Mouse (Mus musculus) 3T3-L1 (cell line): Measurements from ENCODE around the gene Slc17a9.
A peak's percentile ranks its signal among the peaks of the same experiment; 100 is the strongest.
"Not testable (repeated sequence)": the region's sequence is repeated elsewhere in the genome, so short reads cannot be mapped to it uniquely, and the experiment has no call there.

Source experiments
- DNase-seq: peaks from one replicate; pipeline ENCODE4 v3.0.0-alpha.2; 2015; ENCODE audit warnings: low read depth, low spot score

Slc17a9 gene

DNA sequence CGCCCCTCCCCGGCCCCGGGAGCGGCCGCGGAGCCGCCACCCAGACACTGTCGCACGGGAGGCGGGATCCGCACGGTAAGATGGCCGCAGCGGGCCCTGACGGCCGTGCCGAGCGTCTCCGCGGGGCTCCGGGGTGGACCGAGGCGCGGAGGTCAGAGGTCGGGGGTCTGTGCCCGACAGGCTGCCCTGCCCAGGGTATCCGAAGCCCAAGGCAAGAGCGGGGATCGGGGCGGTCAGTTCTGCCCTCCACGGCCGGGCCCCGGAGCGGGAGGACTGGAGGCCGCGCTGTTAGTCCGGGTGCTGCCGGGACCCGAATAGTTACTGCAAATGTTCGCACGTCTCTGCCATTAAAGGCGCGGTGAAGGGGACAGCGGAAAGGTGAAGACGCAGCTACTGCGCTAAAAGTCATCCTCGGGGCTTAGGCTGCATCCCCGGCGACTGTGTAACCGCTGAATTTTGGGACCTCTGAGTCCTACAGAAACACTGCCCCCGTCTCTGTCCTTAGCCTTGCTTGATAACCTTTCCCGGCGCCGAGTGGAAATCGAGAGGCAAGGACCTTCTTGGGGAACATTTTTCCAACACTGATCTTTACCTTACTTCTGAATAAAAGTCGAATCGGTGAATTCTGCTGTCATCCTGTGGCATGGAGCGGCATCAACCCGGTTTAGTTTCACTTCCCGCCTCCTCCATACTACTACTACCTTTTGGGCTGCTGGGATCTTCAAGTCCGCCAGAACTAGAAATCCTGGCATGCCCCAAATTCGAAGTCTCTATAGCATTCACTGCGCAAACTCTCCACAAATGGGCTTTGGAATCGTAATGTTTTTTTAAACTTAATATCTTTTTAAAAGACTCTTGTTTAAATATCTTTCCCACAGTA is 14.5 kb upstream of the Slc17a9 start:
- peak; percentile 58 for DNase-seq

DNA sequence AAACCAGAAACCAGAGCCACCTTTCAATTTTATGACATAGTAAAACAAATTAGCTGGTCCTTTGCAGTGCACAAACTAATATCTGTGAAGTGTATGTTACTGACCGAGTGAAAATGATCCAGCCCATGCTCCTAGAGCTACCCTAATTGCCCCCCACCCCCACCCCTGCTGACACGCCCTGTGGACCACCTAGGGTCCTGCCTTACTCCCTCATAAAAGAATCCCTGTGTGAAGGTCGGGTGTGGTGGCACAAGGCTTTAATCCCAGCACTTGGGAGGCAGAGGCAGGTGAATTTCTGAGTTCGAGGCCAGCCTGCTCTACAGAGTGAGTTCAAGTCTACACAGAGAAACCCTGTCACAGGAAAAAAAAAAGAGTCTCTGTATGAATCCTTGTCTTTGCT is 13.5 kb upstream of the Slc17a9 start:
- no peak for DNase-seq

DNA sequence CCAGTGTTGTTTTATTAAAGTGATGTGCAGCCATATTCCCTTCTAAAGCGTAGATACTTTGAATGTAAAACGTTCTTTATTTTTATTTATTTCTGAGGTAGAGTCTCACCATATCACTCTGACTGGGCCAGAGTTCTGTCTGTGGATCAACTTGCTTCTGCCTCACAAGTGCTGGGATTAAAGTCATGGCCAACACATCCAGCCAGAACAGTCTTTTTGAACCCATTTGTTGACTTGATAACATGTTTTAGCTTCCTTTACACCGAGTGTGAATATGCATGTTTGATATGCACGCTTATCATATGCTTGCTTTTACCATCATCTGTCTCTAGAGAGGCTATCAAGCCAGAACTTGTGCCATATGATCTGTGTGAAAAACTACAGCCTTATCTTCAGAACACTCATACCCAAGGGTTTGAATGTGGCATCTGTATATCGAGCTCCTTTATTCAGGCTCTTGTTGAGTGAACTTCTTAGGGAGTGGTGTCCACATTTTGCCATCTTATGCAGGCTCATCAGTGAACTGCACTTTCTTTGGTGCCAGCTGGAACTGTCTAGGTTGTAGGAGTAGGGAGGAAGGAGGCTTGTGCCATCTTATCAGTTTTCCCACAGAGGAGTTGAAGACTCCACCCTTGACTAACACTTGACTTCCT is 12.9 kb upstream of the Slc17a9 start:
- no peak for DNase-seq

DNA sequence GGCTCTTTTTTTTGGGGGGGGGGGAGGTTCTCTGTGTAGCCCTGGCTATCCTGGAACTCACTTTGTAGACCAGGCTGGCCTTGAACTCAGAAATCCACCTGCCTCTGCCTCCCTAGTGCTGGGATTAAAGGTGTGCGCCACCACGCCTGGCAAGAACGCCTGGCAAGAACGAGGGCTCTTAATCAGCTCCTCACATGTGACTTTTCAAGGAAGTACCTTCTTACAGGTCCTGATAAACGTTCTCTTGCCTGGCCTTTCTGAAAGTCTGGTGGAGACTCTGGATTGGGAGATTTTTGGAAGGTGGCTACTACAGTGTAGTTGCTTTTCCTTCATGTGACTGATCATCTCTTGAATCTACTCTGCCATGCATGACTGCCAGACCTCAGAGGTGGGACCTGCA is 2.3 kb upstream of the Slc17a9 start:
- DNase-seq = not testable (repeated sequence)

DNA sequence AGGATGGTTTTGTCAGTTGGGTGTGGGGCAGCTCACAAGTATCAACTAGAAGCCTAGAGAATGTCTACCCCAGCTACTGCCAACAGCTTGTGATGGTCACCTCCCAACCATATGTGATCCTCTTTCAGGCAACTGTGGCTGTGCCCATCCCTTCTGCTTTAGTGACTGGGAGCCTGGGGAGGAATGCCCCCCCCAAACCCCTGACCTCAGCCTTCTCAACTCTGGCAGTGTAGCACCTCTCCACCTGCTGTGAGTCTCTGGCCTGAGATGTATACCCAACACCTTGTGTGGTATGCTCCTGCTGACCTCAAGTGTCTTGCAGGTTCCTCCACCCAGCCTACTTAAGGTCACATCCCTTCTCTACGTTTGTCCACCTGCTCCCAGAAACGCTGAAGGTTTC is 1.2 kb upstream of the Slc17a9 start:
- DNase-seq = no peak

DNA sequence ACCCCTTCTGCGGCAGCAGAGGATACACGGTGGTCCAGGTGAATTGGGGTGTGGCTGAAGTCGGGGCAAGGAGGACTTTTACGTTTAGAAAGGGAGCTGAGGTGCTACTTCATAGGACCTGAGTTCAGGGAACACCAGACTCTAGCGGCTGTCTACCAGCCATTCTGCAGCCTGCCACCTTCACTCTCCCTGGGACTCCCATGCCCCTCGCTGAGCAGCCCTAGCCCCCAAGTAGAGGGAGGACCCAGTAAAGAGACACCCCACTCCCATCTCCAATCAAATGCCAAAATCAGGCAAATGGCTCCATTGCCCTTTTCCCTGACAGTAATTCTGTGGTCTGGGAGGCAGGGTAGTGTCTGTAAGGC is 333 bp downstream of the Slc17a9 start:
- no peak for DNase-seq

DNA sequence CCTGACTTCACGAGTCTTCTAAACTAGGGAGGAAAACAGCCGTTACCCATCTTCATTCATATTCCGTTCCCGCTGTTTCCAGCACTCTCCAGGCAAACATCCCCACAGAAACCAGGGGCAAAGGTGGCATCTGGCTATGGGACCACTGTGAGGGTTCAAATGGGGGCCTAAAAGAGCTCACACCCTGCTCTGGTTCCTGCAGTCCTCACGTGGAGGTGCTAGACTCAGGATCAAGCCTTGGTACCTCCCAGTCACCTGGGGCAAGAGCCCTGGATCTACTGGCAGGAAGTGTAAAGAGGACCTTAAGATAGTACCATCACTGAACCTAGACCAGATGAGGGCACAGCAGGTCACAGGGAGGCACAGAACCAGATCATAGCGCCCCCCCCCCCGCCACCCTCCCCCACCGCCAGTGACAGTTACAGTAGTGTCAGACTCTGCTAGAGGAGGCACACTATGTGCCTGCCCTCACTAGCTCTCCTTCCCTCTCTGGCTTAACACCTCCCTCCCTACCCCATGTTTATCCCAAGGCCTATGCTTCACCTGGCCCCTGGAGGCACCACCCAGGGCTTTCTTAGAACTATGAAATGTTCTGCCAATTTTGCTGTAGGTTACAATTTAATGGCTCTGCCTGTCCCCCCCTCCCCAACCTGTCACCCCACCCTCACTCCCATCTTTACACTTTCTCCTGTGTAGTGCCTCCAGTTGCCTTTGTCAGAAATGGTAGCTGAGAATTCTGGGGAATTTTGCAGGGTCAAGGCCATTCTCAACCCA is 980 bp downstream of the Slc17a9 start:
- no peak for DNase-seq

DNA sequence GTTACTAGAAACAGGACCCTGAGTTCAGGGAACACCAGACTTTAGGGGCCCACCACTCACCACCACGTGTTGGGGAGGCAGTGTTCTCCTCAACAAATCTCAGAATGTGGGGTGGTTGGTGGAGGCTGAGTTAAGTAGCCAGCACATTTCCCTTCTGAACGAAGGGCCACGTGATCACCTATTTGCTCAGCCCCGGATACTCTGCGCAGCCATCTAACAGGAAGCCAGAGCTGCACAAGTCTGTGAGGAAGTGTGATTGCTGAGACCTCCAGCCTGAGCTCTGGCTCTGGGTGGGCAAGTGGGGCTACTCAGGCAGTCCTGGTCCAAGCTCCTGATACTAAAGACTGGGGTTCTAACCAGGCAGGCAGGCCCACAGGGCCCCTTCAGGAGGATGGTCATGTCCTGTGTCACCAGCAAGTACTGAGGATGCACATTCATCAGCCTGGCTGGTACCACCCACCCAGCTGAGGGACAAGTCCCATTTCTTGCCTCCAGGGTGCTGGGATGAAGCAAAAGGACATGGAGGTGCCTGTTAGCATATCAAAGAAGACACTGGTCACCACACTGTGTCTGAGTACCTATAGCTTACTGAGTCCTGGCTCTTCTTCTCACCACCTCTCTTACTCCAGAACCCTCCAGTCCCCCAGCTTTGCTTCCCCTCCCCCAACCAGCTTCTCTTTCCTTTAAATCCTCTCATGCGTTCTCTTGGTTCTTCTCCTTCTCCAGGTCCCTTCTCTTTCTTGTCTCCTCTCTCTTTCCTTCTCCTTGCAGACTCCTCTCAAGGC is 1.8 kb downstream of the Slc17a9 start:
- no peak for DNase-seq

DNA sequence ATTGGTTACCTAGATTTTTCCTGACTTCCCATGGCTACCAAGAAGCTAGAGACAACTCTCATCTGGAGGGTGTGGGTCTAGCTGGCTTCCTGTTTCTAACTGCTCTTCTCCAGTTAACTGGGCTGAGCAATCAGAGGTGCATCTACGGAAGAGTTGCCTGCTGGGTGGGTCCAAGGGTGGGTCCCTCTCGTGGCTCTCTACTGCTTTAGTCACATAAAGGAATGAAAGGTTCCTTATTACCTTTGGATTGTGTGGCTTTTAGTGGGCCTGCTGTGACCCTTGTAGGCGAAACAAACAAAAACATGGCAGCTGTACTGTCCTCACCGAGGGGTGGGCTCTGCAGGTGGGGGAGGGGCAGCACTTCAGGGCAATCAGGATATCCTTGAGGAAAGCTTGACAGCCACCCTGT is 2.6 kb downstream of the Slc17a9 start:
- no peak for DNase-seq

DNA sequence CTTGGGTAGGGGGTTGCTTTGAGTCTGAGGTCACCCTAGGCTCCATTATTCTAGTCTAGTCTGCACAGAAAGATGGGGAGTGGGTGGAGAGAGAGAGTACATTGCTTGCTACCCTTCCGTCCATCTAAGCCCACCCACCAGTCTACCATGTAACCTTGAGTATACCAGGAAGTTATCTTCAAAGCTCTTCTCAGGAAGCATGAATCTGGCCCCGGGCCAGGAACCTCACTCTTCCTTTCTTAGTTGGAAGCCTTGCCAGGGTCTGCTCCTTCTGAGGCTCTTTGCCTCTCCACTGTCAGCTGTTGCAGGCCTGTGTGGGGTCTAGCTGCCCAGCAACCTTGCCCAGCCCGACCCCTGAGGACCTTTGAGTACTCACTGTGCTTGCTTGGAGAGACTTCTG is 6.0 kb downstream of the Slc17a9 start:
- DNase-seq = no peak

DNA sequence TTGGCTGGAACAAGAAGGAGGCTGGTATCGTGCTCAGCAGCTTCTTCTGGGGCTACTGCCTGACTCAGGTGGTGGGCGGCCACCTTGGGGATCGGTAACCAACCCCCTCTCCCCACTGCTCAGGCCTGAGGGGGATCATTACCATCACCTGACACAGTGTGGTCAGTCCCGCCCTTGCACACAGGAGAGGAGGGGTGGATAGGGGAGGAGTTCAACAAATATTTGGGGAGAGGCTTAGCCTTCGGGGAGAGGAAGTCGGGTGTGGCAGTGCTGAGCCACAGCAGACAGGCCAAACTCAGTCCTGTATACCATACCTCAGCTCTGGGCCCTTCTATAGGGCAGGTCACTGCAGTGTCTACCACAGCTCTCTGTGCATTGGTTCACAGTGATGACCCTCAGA is 6.9 kb downstream of the Slc17a9 start:
- DNase-seq = no peak

DNA sequence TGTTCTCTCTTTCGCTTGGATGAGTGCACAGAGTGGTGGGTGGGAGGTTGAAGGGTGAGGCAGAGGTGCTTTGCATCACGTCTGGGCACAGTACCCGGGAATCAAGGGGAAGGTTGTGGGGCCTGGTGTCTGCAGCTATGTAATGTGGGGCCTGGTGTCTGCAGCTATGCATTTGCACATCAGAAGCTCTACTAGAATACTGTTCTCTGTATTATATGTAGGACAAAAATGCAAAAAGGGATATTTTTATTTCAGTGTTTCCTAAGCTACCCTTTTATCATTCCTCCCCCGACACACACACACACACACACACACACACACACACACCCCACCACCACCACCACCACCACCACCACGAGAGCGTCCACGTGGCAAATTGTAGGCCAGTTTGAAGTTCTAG is 10.2 kb downstream of the Slc17a9 start:
- no peak for DNase-seq

DNA sequence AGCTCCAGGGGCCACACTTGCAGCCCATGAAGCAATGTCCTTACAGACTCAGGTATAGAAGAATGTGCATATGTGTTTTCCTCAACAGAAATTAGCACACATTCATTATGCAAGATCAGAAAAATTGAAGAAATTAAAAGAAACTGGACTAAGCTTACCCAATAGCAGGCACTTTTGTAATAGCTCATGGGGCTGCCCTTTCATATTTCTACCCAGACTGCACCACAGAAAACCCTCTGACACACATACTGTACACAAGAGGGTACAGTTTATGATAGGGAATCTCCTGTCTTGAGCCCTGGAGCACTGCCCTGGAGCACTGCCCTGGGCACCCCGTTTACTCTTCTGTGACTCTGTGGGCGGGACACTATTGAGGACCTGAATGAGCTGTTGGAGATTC is 12.9 kb downstream of the Slc17a9 start:
- no peak for DNase-seq

DNA sequence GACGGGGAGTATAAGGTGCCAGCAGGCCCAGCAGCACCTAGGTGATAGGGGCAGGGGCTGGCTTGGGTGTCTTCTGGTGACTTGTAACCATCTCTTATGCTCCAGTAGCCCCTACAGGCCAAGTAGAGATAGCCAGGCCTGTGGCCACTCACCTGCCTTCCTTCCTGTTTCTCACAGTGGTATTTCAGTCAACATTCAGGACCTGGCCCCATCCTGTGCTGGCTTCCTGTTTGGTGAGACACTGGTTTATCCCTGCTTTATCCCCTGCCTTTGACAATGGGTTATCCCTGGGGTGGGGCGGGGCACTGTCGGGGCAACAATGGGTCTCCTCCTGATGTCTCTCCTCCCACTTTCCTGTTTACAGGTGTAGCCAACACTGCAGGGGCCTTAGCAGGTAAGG is 15.3 kb downstream of the Slc17a9 start:
- DNase-seq = no peak

DNA sequence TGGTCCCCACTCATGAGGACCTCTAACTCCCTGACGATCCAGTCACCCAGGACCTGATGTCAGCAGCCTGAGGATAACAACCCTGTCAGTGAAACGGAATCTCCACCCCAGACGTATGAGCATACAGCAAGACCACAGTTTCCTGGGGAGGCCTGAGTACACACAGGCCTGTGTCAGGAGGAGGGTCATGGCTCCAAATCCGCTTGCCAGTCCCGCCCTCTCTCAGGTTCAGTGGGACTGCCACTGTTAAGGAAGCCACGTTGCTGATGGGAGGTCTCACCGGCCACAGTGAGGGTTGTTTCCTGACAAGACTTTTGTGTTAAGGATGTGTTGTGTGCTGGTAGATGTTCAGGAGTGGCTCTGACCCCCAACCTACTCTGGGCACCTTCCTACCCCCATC is 16.4 kb downstream of the Slc17a9 start:
- DNase-seq = no peak

DNA sequence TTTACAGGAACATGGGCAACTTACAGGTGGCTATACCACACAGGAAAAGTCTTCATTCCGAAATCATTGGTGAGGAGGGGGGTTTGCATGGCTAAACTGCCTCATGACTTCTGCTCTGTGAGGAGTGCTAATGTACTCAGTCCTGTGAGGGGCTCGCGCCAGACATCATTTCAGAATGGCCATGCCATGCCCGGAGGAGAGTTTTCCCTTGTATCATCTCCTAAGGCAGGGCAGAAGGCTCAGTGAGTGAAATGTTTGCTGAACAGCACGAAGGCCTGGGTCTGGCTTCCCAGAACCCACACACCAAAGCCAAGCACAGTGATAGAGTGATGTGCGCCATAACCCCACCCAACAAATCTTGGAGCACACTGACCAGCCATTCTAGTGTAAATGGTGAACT is 17.8 kb downstream of the Slc17a9 start:
- DNase-seq = no peak

DNA sequence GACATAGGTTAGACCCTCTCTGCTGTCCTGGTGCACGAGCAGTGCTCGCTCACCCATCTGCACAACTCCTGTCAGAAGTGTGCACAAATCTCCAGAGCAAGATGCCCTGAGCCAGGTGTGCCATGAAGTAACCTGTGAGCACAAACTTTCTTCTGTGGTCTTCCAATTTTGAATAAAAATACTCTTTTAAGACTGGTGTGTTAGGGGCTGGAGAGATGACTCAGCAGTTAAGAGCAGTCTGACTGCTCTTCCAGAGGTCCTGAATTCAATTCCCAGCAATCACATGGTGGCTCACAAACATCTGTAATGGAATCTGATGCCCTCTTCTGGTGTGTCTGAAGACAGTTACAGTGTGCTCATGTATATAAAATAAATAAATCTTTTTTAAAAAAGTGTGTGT is 18.3 kb downstream of the Slc17a9 start:
- DNase-seq = no peak

DNA sequence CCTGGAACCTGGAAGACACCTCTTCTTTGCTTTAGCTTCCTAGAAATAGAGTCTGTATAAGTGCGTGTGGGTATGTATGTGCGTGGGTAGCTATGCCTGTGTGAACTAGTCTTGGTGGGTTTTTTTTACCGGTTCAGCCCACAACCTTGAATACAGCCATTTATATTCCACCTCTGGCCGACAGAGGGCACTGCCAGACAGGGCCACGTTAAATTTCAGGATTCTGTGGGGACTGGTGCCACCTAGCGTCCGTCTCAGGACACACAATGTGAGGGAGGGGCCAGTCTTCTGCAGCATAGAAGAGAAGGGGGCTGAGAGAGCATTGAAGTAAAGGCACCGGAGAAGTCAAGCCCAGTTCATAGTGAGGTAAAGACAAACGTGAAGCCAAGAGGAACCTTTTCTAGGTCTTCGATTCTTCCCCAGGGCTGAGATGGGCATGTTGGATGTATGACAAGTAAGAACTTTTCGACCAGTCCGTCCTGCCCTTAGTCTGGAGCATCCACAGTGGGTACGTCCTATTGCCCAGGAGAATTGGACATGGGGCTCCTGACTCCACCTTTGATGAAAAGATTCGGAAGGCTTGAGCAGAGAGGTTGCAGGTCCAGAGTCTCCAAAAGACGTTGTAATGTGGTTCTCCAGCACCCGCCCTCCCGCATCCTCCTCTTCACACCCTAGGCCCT is 20.3 kb downstream of the Slc17a9 start:
- DNase-seq = peak; percentile 92

DNA sequence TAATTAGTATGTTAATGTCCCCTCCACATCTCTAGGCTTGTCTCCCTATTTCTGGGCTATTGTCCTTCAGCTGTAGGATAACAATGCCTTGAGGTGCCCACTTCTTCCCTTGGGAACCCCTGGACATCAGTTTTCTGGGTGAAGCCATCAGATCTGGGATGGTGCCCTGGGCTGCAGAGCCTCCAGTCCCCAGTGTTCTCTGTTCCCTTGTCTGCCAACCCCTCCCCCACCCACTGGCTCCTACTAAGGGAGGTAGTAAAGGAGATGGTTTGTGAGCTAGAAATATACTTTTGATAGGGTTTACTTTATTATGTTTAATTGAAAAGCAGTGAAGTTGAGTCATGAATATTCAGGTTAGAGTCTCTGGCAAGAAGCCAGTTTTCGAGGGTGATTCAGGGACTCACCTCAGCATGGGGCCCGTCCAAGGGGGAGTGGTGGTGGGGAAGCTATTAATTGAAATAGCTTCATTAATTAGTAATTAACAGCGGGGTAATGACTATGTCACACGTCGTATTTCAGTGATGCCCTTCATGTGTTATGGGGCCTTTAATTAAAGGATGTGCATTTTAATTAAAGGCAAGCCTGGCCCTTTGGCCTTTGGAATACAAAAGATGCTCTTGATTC is 21.6 kb downstream of the Slc17a9 start:
- DNase-seq = no peak

DNA sequence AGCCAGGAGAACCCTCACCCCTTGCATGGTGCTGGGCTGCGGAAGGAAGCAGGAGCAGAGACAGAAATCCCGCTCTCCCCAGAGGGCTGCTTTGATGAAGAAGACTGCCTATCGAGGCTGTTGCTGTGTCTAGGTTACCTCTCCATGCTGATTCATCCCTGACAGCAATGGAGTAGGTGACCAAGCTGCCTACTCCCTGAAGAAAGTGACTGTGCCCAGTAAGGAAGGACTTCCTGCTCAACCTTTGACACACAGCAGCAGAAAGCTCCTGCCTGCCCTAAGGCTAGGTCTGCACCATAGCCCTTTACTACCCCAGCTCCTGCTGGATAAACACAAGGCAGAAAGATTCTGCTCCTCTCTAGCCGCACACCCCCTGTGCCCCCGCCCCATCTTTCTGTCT is 23.8 kb downstream of the Slc17a9 start:
- no peak for DNase-seq
